Mouse (Mus musculus) olfactory bulb, adult 2 months (tissue): ENCODE results near the gene Prdx3.

Experiments
- CTCF ChIP-seq: fragments of 200-500 bp; IDR thresholded peaks from 2 replicates; pipeline ENCODE4 v1.5.1; 2012; ENCODE audit warnings: low read depth, mild to moderate bottlenecking, low read length, moderate library complexity; ENCODE audit not compliant: insufficient read depth
- POLR2A ChIP-seq: fragments of 200-500 bp; IDR thresholded peaks from 2 replicates; pipeline ENCODE4 v1.6.1; 2012; ENCODE audit warnings: mild to moderate bottlenecking, low read depth, low read length, moderate library complexity; ENCODE audit not compliant: insufficient read depth

DNA sequence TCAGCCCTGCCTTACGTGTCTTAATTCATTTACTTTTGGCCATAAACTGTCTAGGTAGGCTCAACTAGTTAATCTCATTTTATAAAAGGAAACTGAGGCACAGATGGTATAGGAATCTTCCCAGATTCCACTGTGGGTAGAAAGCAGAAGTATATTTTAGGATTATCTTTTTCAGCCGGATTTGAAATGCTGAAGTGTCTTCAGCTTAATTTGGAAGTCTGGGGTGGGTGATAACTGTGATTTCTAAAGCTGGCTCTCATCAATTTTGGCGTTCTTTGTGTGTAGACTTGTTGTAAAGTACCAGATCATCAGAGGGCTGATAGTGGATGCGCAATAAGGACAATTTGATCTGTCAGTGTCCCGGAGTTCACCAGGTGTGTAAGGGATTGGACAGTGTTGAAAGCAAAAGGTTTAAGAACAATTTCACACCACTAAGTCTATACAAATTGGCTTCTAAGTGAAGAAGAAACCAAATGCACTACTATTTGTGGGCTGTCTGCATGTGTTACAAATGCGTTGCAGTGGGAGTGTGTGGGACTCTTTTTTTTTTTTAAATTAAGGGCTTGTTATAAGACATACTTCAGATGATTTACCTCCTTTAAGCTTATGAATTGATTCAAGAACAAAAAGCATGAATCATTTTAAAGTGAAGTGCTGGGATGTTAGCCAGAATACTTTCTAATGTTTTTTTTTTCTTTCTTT lies 42.7 kb upstream of the Prdx3 start:
- TF ChIP-seq POLR2A (no peak), CTCF (no peak)
